Mouse (Mus musculus) thymus, postnatal 4 days (tissue): ENCODE measurements around the gene Fibcd1.

ENCODE experiments used
- DNase-seq: peaks from one replicate; pipeline ENCODE4 v3.0.0; 2021

Gene Fibcd1

DNA sequence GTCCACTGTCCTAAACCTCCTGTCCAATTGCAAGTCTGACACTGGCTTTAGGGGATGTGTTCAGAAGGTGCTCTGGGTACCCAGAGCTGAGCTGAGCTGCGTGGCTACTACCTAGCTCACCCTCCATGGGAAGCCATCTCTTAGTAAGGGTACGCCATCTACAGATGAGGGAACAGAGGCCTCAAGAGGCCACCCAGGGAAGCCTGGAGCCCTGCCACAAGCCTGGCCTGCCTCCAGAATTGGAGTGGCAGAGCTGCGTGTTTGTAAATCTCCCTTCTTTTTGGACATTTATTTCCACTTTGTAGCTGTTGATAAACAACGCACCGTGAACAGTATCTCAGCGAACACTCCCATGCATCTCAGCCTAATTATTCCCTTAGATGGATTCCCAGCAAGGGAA, 11.4 kb upstream of the Fibcd1 start:
- DNase-seq: no peak

DNA sequence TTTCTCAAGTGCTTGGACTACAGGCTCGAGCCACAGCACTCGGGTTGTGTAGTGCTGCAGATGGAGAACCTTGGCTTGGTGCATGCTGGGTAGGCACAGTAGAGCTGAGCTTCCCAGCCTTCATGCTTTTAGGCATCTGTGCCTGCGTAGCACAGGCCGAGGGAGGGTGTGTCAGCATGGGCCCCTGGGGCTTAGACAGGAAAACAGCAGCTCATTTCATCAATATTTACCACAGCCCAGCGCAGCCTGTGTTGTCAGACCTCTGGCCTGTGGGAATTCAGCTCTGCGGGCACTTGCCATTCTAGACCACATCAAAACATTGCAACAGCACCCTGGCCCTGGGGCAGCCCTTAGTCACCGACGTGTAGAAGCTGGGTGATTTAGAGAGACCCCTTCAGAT, 10.2 kb upstream of the Fibcd1 start:
- DNase-seq: no peak

DNA sequence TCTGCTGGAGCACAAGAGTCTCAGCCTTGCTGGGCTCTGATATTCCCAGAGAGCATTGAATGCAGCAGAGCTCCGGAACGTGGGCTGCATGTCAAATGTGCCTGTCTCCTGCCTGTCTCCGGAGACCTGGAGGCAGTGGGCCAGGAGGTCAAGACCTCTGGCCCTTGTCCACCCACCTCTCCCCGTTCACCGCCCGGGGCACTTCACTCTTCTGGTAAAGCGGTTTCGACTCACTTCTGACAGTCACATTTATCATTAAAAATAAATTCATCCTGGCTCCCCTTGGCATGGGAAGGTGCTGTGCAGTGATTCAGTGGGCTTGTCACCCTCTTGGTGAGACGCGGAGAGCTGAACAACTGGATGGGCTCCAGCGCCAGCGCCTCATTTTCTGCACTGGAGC, 4.3 kb upstream of the Fibcd1 start:
- DNase-seq: no peak

GRCm38 (mm10) chr2:31847908-31848307, 2.1 kb upstream of the Fibcd1 start:
- DNase-seq: peak; percentile 81

- peak; percentile 72 for DNase-seq
Measured at GRCm38 (mm10) chr2:31846692-31847660, 1.2 kb upstream of the Fibcd1 start.

DNA sequence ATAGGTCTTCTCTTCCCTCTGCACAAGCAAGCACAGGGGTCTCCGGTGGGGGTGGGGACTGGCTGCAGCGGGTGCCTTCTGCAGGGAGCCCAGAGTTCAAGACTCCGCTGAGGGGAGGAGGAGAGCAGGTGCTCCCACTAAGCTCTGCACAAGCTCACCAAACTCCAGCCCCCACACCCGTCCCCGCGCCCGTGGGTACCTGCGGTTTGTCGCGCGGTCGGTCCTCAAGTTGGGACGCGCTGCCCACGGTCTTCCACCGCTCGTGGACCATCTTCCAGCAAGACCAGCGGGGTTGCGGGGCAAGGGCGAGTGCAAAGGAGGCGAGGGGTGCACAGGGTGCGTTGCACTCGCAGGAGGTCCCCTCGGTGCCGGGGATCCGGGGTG, 301 bp downstream of the Fibcd1 start:
- peak; percentile 37 for DNase-seq

DNA sequence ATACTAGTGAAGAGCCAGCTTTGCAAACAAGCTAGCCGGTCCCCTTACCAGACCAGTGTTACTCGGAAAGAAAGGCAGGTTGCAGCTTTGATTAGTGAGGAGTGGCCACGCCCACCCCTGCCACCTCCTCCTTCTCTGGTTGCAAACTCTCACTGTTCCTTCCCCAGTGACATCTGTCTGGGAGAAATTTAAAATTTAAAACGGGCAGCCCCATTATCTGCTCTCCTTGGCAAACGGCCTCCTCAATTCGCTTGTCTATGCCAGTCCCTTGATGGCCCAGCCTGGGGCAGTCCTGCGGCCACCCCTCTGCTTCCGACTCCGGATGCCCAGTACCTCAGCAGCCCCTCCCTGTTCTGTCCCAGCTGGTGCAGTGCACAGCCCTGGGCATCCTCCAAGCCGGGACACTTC, 1.1 kb downstream of the Fibcd1 start:
- DNase-seq: no peak

GRCm38 (mm10) chr2:31838868-31839267, 6.9 kb downstream of the Fibcd1 start:
- DNase-seq: no peak

- no peak for DNase-seq
Measured at GRCm38 (mm10) chr2:31836985-31837384, 8.8 kb downstream of the Fibcd1 start.

DNA sequence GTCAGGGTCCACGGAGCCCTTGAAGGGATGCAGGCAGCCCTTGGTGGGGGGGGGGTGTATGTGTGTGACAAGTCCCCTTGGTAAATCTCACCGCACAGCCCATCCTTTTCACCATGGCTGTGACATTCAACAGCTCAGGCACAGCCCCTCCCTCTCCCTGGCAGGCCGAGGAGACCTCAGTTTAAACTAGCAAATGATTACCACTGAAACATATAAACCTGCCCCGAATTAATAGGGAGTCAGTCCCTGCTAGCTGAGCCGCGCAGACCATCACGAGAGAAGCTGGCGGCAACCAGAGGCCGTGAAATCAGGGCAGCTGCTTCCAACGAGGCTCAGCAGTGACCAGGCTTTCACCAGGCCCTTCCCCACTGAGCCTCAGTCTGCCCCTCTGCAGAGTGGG, 9.7 kb downstream of the Fibcd1 start:
- DNase-seq: no peak

- DNase-seq: no peak
Measured at GRCm38 (mm10) chr2:31828311-31828825, 17.4 kb downstream of the Fibcd1 start.

- DNase-seq: no peak
Measured at GRCm38 (mm10) chr2:31827877-31828276, 17.9 kb downstream of the Fibcd1 start.

DNA sequence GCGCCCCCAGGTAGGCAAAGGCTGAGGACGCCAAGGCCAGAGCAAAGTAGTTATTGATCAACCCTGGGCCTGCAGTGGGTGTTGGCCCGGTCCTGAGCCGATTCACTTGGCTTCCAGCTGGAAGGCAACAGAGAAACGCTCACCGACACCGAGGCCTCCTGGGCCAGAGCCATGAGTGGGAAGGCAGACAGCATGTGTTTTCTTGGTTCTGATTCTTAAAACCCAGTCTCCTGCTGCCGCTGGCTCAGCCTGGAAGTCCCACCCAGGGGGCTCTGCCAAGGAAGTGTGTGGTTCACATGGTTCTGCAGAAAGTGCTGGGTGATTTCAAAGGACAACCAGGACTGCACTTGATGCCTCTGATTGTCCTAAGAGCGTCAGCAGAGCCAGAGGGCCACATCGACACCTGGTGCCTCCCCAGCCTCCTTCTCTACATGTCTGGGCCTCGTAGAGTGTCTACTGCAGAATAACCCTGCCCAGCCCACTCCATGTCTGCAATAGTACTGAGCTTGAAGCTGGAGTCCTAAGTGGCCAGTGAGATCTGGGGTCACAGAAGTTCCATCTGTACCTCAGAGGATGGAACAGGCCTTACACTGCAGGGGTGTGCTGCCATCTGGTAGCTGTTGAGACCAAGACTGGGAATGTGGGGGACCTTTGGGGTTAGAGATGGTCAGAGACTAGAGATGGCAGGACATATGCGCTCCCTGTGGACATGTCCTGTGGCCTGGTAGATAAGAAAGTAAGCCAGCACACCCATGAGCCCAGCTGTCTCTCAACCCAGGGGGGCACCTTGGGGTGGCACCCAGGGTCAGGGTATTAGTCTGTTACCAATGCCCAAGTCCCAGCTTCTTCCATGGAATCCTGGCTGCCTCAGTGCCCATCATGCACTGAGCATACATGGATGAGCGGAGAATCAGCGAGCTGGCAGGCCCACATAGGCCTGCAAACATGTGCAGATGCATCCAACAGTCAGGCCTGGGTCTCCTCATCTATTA, 19.4 kb downstream of the Fibcd1 start:
- no peak for DNase-seq

- peak; percentile 66 for DNase-seq
Measured at GRCm38 (mm10) chr2:31825469-31825911, 20.3 kb downstream of the Fibcd1 start.

DNA sequence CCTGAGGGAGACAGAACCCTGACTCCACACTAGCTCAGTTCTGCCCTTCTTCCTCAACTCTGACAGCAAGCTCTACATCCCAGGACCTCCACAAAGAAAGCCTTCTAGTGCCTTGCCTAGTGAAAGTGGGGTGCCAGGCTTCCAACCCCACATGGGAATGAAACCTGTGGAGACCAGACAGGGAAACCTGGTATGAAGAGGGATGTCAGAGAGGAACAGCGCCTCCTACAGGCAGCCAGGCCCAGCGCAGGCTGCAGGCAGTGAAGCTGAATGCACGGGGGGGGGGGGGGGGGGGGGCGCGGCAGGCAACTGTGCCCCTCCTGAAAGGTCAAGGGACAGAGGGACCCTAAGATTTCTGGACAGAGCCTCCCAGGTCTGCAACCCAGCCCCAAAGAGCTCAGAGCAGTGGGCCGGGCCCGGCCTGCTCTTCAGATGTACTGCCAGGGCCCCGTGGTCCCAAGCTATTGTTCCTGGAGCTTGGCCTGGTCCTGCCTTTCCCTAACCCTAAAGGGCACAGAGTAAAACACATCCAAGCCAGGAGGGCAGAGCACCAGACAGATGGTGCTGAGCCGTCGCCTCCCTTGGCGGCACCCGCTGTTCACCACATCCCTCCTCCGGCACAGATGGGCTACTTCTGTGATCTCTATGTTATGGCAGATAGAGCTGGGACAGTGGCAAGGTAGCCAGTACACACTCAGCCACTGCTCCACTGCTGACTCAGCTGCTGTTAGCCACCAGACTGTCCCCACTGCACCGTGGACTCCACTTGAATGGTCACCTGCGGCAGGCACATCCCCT, 21.7 kb downstream of the Fibcd1 start:
- peak; percentile 81 for DNase-seq

DNA sequence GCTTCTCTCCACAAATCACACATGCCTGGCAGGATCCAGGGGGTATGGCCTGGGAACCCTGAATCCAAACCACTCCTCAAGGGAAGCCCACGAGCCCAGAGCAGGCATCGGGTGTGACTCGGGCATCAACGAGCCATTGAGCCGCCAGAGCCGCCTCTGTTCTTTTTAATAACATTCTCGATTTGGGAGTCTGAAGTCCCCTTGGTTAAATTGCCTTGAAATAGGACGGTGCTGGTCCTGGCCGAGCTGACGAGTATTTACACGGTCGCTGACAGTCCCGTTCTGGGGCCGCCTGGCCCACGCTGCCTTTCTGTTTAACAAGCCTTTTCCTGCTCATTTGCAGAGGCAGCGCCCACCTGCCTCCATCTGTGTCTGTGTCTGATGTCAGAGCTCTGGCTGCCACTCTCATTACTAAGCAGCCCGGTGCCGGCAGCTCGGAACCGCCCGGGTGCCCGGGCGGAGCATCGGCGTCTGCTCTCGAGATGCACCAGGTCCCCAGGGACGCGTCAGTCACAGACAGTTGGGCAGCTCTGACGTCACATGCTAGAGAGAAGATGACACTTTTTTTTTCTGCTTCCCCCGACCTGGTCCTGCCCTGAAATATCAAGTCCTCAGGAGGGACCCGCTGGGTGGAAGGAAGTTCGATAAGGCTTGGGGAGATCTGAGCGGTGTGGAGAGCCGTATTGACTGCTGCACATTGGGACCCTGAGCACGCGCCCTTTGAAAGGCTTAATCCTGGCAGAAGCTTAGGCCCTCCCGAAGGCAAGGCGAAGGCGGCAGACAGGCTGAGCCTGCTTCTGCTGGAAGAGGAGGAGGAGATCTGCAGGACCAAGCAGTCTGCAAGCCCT, 23.1 kb downstream of the Fibcd1 start:
- peak; percentile 33 for DNase-seq

- peak; percentile 85 for DNase-seq
Measured at GRCm38 (mm10) chr2:31815367-31815766, 30.4 kb downstream of the Fibcd1 start.

GRCm38 (mm10) chr2:31814699-31815098, 31.1 kb downstream of the Fibcd1 start:
- peak; percentile 71 for DNase-seq

- no peak for DNase-seq
Measured at GRCm38 (mm10) chr2:31813641-31814040, 32.2 kb downstream of the Fibcd1 start.

- no peak for DNase-seq
Measured at GRCm38 (mm10) chr2:31811086-31811958, 34.5 kb downstream of the Fibcd1 start.
